Mouse (Mus musculus): ENCODE results near the gene Gm29582. TPM values are rescaled to one million over a fixed set of nuclear protein-coding genes. Genes with fewer than 3 reads are reported as not detected.
"Not testable (repeated sequence)": the region's sequence is repeated elsewhere in the genome, so short reads cannot be mapped to it uniquely, and the experiment has no call there.

Gm29582 gene
- total RNA-seq (2012; rRNA removed) (not detected in 2 replicates), total RNA-seq (2014; rRNA removed) (not detected in 2 replicates), polyA plus RNA-seq (2012; ENCODE audit: insufficient read length, low read depth) (not detected in 2 replicates)

- H3K36me3 ChIP-seq (replicated peaks in 1 of 2; ENCODE audit: control insufficient read depth in 1 of 2, insufficient read depth in 1 of 2, low read length in 1 of 2); in situ Hi-C loops (cut with MboI; ENCODE audit: low pct_ligation_motif_present, low pct_unique_long_range_greater_than_20kb, low sequenced_read_pairs); H3K4me1 ChIP-seq (ENCODE audit: control insufficient read depth in 1 of 2, insufficient read depth in 2 of 2); H3K4me3 ChIP-seq (replicated peaks in 1 of 3; ENCODE audit: low read depth in 2 of 3, low read length in 2 of 3, poor library complexity in 1 of 3); H3K27ac ChIP-seq (ENCODE audit: insufficient read depth, low read depth); dilution Hi-C loops (cut with MboI; ENCODE audit: extremely low pct_ligation_motif_present, extremely low pct_unique_long_range_greater_than_20kb, low sequenced_read_pairs); DNase-seq (ENCODE audit: extremely low read depth); H3K9ac ChIP-seq (ENCODE audit: insufficient read depth, low read depth); H3K4me2 ChIP-seq (ENCODE audit: insufficient read depth, low read depth, poor library complexity, severe bottlenecking); H3K9me3 ChIP-seq (replicated peaks; ENCODE audit: low read length); H3K27me3 ChIP-seq (replicated peaks); H3K79me2 ChIP-seq (replicated peaks; ENCODE audit: control insufficient read depth, extremely low read depth, insufficient read depth, poor library complexity, severe bottlenecking): not testable (repeated sequence)
Observed at GRCm38 (mm10) chrY:30738461-30738860, at the start of gene Gm29582. Gene Gm29582 (minus strand): TSS chrY:30738561.

All from CH12.LX (cell line).